Mouse (Mus musculus) frontal cortex, postnatal 36 days (tissue): ENCODE measurements at regions not wholly inside any gene's neighbourhood (a gene's known extent, or its start where the extent isn't known, plus 50 kb on each side); places are given as distances from the start of the nearest gene placed in this dataset.
A peak's percentile ranks its signal among the peaks of the same experiment; 100 is the strongest.

ENCODE experiments used
- DNase-seq, 2 experiments: peaks; one replicate each; pipeline ENCODE4 v3.0.0; 2022; ENCODE audit warnings: low spot score in 2 of 2

DNA sequence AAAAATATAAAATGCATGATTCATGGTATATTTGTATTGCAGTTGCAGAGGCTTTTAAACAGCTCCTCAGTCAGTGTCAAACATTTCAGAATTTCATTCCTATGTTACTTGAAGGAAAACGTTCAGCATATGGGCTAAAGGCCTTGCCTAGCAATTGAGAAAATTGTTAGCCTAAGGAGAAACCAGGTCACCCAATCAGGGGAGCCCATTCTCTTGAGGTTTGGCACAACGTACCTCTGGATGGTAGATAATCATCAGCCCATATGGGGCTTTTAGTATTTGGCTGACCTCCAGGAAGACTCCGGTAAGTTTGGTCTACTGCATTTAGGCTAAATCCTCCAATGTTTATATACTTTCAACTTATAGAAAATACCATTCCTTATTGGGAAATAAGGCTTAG is 168.7 kb upstream of the Pdcd1 start:
- DNase-seq = no peak

DNA sequence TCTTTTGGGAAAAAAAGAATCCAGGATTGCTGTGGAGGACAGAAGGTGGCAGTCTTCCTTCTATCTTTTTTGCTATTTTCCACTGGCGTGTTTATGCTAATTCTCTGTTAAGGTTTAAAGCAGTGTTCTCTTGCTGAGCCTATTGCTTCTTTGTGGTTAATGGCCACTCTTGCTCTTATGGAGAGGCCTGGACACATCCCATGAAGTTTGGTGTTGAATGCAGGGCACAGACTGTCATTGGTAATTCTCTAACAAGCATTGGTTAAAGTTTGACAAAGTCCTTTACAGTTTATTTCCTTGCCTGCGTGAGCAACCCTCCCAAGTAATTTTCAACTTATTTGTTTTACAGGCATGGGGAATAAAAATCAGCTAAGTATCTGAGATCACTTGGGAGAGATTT is 165.1 kb upstream of the Pdcd1 start:
- no peak for DNase-seq

DNA sequence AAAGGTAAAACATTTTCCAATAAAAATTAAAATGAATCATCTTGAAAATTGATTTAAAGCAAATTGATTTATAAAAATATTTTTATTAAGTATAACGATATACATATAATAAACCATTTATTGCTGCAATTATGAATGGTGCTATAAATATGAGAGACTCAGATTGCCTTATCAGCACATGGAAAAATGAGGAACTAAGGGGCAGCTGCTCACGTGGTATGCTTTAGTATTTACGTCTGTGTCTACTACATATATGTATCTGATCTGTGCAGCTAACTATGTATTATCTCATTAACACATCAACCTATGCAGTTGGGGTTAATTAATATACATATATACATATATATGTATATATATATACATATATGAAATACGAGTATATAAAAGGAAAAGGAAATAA is 156.6 kb upstream of the Pdcd1 start:
- no peak for DNase-seq

DNA sequence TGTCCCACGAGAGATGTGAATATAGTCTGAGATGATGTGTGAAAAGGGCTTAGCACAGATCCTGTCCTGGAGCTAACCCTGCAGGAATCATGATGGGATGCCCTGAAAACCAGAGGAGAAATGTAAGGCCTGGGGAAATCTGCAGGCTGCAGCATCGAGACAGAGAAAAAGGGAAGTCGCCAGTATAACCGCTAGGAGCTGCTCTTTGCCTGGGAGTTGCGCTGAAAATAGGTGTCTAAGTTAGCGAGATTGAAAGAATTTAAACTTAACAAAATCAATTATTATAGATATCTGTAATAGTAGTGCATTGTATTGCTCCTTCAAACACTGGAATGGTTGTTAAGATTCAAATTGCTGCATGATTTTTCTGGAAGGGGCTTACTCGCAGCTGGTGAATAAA is 155.5 kb upstream of the Pdcd1 start:
- DNase-seq = no peak

DNA sequence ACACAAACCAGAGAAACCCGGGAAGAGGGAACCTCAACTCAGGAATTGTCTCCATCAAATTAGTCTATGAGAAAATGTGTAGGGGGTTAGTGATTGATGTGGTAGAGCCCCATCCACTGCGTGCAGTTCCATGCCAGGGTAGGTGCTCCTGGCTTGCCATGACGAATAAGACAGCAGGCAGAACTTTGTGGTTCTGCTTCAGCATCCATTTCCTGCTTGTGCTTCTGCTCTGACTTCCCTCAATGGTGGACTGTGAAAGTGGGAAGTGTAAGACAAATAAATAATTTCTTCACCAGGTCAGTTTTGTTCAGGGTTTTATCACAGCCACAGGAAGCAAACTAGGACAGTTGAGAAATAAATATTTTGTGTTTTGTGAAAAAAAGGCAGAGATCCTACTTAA is 150.9 kb upstream of the Pdcd1 start:
- DNase-seq = no peak

DNA sequence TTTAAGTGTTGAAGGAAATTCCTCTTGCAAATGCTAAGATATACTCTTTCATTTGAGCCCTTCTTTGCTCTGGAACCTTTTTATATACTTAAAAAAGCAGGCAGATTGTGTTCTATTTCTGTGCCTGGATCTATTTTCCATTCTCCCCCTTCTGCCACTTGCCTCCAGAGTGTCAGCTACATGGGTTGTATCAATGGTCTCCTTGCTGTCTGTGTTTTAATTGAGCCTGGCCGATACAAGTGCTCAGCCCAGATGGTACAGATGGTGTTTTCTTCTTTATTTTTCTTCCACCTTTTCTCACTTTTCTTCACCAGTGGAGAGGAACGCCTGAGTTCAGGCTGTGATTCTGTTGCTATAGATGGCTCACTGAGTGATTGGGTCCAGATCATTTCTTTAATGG is 131.5 kb upstream of the Pdcd1 start:
- DNase-seq = peak; percentile 8 to 56

DNA sequence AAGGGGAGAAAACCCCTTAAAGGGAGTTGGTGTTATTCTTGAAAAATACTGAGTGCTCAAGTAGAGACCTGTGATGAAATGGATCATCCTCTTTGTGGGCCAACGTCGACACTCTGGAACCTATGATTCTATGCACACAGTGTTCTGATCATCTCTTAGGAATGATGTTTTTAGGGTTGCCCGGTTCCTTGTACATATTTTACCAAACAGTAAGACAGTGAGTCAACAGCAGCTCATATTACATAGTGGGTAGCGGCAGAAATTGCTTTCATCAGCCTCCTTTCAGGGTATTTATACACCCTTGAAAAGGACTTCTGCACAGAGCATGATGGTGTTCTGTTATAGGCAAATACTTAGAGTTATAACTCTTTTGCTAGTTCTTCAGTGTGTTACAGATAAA is 97.6 kb upstream of the Pdcd1 start:
- DNase-seq = no peak

DNA sequence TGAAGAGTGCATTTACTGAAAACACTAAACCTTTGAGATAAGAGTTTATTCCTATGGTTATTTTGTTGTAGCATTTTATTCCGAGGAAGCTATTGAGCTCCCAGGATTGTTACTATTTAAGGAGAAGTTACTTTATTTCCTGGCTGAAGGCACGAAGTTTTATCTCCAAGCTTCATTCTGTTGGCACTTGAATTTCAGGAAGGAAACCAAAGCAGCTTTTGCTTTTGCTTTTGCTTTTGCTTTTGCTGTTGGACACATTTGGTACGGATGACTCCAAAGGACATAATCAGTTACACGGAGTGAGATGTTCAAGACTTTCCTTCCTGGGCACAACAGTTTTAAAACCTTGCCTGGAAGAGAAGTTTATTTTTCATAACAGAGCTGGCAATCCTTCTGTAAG is 94.7 kb upstream of the Pdcd1 start:
- no peak for DNase-seq

DNA sequence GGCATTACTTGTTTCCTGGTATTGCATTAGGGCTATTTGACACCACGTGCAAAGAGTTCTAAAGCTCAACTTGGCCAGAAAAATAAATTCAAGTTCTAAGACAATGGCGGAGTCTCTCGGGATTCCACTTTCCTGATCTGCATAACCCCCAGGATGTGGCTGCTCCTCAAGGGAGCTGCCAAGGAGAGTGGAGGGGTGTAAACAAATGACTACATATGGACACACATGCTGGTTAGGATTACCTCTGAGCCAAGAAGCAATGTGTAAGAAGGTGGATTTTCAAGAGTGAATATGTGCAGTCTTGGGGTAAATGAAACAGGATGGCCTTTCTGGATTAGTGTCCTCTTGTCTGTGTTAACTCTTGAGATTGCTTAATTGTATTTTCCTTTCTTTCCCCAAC is 88.2 kb upstream of the Pdcd1 start:
- no peak for DNase-seq

DNA sequence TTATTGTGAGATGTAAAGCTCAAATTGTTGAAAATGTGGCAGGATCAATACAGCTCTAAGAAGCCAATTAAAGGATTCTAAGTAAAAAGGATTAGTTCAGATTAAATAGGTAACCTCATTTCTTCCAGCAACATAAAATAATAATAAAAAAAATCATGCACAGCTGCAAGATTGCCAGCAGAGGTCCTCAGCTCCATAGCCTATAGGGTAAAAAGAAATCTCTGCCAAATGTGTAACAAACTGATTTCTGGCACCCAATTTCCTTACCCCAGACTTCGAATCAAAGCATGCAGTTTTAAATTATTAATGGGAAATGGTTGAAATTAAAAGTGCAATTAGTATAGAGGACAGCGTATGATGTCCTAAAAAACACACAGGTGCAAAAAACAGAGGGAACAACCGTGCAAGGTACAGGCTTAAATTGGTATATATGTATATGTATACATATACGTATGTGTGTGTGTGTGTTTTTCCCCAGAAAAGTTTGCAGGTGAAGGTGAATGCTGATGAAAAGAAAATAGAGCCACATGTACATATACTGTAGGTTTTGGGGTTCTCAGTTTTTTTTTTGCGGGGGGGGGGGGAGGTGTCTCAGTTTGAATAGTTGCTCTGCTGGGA is 87.2 kb upstream of the Pdcd1 start:
- DNase-seq = no peak

DNA sequence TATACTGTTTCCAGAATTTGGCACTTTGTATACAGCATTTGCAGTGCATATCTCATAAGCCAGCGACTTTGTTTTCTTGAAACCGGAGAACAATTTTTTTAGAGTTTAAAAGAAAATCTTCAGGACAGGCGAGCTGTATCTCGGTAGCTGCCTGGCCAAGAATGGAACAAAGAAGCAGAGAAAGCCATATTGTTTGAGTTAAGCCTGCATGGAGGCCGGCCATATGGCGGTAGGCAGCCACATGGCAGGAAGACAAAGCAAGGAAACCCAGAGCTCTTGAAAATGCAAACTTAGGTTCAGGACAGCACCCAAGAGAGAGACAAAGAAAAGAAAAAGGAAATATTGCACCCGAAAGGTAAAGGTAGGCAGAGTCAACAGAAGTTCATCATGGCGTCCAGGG is 84.4 kb upstream of the Pdcd1 start:
- DNase-seq = peak in 1 of 2 experiments; percentile 8
